Mouse (Mus musculus) CH12F3 (cell line): ENCODE data around the gene Gm9922.

Experiments used
- in situ Hi-C: fragments of 300-500 bp; cut with MboI; formaldehyde crosslinking; loops from 2 replicates; pipeline ENCODE4 v1.14.3; 2020; ENCODE audit warnings: low sequenced_read_pairs

The Gm9922 gene

DNA sequence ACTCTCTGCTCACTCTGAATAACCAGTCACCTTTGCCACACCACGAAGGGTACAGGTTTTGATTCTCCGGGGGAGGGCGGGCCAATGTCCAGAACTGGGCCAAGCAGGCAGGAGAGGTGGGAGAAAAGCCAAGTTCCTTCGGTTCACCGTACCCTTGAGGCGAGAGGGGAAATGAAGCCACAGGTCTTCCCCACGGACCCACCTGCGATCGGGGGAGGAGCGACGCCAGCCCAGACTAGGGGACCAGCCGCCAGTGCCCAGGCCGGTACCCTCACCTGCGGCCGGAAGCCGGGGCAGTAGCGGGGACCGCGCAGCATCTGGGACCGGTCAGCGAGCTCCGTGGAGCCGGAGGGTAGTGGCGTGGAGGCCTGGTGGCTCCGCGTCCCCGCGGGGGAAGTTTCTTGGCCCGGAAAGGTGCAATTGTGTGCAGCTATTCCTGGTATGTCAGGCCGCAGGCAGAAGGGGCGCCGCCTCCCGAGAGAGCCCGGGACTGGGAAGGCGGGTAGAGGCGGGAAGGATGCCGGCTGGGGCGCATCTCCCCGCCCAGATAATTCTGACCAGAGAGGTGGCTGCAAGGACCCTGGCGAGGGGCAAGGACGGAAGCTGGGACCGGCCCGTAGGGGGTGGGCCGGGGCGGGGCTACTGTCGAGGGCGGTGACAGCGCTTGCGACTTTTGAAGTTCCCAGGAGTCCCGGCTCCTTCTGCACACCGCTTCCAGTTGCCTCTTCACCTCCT lies at the start of gene Gm9922, which contains the start of gene Lmo7:
TSS of gene Gm9922 (minus strand) at position 578 of the 735 bp plus-strand sequence.
TSS of gene Lmo7 (plus strand) at position 721 of the 735 bp plus-strand sequence.
- in situ Hi-C loops = no loop called here

DNA sequence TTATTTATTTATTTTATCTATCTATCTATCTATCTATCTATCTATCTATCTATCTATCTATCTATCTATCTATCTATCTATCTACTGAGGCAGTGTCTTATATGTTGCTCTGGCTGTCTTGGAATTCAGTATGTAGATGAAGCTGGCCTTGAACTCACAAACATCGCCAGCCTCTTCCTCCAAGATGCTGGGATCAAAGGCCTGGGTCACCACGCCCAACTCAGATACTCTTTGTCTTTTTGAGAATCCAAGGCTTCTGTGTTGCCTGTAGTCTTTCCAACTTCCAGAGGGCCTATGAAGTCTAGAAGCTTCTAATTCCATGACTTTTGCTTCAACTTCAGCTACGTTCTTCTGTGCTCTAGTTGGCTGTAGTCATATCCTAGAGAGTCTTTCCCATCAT lies 48.8 kb upstream of the Gm9922 start:
- in situ Hi-C loops = no loop called here

DNA sequence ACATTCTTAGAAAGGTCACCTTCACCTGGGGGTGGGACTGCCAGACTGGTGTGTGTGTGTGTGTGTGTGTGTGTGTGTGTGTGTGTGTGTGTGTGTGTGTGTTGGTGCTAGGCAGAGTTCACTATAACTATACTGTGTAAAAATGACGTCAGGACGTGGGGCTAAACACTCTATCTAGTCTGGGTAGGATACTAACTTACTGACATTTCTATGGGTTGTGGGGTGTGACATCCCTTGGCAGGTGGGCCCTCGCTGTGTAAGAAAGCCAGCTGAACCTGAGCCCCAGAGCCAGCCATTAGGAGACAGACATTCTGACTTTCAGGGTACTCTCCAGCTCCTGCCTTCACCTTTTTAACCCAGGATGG lies 47.5 kb upstream of the Gm9922 start:
- in situ Hi-C loops = no loop called here

DNA sequence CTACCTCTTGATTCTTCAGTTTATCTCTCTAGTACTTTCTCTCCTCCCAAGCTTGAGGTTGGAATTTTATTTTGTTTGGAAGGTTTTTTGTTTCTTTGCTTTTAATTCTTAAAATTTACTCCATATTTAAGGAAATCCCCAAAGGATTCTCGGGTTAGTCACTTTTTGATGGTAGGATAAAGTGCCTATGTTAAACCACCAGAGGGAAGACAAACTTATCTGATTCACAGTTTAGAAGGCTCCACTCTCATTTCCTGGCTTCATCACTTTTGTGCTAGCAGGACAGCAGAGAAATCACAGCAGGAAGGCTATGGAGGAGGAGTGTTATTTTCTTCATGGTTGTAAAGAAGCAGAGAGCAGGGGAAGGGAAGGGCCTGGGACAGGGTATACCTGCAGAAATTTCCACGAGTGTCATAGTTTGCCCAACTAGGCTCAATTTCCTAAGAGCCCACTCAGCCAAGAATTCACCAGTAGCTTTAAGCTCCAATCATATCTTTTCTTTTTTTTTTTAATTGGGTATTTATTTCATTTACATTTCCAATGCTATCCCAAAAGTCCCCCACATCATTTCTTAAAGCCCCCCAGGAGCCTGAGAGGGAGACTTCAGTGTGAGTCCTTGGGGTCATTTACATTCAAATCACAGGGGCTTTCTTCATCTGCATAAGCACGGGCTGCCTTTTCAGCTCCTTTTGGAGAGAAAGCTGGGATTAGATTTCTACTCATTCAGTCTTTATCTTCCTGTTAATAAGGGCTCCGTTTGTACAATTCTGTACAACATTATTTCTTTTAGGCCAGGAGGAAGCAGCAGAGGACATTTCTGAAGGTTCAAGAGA lies 46.9 kb upstream of the Gm9922 start:
- in situ Hi-C loops = no loop called here

DNA sequence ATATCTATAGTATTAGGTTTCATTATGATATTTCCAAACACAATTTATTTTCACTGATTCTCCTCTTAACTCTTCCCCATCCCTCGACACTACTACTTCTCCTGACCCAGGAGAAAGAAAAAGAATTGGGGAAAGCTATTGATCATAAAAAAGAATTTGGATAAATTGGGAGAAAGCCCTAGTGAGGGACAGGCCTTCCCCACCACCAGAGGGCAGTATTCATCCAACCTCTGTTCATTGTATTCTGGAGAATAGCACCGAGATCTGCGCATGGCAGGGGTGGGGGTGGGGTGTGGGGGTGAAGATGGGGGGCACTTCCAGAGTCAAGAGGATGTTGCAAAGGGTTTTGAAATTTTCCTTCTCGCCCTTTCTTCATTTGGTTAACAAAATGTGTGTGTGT lies 45.0 kb upstream of the Gm9922 start:
- in situ Hi-C loops = no loop called here

DNA sequence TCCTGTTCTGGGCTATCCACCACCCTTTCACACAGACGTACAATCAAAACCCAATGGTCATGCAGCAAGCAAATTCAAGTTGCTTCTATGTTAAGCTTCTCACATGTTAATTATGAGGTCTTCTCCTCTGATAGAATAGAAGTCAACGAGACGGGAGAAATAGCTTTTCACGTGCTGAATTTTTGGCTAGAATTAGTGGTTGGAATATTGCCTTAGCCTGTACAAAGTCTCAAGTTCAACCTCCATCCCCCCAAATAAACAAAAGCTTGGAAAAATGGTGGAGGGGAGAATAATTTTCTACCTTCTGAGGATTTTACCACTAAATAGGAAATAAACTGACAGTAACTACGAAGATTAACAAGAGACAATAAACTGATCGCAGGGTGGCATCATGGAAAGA lies 42.1 kb upstream of the Gm9922 start:
- in situ Hi-C loops = no loop called here

DNA sequence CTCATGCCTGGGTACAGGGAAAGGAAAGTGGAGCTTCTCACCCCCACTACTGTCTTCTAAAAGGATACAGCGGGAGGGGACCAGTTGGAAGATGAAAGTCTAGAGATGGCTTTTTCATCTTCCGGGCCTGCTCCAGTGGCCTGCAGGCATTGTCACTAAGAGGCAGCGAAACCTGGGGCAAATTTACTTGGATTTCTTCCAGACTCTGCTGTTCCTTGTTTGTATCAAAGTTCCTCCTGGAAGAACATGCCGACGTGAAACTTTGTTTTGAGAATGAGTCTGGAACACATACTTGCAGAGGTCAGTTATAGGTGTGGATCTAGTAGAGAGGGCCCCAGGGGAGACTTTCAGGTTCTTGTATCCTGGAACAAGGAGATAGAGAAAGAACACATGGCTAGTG lies 41.7 kb upstream of the Gm9922 start:
- in situ Hi-C loops = no loop called here

DNA sequence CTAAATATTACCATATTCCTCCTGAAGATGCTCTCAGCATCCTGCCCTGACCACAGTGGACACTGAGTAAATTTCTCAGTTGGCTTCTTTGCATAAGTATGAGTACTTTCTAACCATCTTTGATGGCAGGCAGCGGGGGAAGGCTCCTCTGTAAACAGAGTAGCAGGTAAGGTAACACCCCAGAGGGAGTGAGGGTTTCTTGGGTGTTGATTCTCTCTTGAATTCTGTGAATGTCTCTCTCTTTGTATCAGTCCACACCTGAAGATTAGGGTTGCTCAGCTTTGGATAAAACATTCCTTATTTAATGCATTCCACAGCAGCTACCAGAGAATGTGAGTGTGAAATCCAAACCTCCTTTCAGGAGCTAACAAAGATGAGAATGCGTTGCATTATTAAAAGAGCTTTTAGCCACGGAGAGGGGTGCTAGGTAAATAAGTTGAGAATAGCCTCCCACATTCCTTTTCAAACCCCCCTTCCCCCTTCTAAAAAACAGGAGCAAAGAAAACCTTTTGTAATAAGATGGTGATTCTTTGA lies 34.2 kb upstream of the Gm9922 start:
- in situ Hi-C loops = no loop called here

DNA sequence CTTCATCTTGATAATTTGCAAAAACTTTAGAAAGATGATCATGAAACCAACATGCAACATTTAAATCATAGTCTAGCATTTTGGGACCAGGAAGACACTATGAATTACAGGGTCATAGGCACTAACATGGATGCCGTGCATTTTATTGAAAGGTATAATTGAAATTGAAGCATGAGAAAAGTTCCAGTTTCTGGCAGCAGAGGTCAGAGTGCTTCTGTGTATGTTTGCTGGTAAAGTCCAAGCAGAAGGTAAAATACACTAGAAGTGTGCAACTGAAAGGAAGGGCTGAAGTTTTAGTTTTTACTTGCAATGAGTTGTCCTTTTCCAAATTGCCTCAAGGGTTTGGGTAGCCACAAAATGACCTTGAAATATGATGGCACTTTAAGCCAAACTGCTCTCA lies 32.7 kb upstream of the Gm9922 start:
- in situ Hi-C loops = no loop called here

DNA sequence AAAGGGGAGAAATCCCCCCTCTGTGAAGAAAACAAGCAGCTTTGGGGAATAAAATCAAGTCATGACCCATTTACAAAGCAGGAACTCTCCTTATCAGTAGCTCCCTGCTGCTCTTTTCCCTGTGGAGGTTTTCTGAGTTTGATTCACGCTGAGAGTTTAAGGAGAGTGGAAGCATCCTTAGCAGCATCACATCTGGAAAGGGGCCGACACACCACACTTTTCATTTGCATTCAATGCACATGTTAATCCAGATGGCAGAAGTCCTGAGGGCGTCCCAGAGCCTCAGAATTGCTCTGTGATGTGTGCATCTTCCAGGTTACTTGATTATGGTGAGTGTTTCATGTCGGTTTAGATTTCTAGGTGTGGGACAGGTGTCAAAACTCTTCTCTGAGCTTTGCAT lies 25.8 kb upstream of the Gm9922 start:
- in situ Hi-C loops = no loop called here

DNA sequence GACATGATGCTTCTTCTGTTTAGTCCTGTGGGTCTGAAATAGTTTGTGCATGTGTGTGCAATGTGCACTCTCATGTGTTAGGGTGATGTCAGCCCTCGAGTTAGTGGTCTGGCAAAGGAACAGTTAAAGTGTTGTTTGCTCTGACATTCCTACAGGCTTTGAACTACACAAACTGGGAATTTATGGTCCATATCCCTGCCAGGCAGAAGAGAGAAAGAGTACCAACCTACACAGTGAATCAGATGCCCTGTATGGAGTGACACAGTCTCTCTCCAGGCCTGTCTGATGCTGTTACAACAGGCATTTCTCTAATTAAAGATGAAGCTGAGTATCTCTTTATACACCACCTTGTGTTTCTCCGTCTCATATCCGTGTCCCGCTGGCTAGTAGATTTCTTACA lies 21.3 kb upstream of the Gm9922 start:
- in situ Hi-C loops = no loop called here

DNA sequence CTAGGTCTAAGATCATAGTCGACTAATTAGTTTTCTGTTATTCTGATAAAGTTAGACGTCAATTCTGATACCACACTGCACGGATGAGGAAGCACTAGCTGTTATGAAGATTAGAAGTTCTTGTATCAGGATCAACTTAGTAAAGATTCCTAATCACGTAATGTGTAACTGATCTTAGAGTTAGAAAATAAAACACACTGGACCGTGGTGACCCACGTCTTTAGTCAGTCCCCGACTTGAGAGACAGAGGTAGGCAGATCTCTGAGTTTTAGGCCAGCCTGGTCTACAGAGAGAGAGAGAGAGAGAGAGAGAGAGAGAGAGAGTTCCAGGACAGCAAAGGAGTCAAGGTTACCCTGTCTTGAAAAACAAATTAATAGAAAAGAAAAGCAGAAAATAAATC lies 18.8 kb upstream of the Gm9922 start:
- in situ Hi-C loops = no loop called here

DNA sequence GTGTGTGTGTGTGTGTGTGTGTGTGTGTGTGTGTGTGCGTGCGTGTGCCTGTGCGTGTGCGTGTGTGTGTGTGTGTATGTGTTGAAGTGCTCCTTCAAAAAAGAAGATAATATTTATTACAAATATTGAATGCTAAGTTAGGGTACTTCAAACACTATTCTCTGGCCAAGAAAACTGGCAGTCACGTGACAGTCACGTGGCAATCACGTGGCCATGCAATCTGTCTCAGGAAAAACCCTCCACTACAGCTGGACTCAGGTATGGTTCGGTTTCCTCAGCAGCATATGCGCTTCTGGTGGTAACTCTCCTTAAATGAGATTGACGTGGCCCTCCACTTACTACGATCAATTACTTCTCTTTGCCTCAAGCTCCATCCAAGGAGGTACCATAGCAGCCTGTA lies 18.2 kb upstream of the Gm9922 start:
- in situ Hi-C loops = no loop called here

DNA sequence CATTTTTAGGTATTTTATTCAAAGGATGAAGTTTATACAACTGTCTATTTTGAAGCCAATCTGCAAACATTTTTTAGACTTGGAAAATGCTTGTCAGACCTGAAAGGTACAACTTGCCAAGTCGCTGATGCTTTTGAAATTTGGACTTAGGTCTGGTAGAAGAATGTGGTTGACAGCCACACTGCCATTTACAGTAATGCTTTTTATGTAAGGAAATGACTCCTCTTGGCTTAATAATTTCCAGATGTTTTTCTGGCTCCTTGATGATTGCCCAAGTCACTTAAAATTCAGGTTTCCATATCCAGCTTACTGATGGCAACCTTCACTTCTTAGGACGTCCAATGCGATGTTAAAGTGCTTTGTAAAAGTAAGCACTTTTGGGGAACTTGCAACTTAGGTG lies 17.0 kb upstream of the Gm9922 start:
- in situ Hi-C loops = no loop called here

DNA sequence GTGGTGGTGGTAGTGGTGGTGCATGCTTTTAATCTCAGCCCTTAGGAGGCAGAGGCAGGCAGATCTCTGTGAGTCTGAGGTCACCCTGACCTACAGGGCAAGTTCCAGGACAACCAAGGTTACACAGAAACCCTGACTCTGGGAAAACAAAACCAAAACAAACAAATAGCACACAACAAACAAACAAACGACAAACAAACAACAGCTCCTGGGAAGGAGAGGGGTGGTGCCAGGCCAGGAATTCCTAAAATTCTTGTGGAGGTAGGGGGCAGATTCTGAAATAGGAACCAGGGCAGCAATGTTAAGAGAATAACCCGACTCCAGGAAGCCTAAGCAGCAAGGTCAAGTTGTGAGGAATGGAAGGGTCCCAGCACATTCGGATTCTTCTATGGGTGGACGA lies 7.9 kb upstream of the Gm9922 start:
- in situ Hi-C loops = no loop called here

DNA sequence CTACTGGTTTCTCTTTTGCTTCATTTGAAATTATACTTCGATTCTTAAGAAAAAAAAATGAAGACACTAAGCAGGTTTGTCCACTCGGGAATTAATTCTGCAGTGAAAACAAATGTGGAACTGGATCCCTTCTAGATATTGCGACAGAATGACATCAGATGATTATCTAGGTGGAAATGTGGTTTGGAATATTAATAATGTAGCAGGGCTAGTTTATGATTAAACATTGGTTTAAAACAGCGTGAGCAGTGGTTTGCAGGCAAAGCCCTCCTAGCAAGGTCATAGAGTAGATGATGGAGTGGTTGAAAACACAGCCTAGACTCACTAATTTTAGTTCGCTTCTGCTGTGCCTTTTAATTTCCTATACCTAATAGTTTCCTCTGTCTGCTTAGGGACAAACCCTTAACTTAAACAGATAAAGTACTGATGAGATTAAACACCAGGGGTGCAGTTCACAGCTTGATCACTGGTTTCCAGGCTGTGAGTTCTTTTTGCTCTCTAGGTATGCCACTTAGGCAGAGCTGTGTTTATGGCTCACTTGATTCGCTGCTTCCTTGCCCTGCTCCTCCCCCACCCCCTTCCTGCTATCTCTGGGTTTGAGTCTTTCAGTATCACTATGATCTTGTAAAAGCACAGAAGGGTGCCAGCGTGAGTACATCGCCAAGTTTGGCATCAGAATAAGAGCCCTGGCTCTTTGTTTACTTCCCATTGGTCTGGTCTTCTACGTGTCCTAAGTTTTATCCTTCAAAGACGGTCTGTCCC lies 4.1 kb upstream of the Gm9922 start:
- in situ Hi-C loops = no loop called here

DNA sequence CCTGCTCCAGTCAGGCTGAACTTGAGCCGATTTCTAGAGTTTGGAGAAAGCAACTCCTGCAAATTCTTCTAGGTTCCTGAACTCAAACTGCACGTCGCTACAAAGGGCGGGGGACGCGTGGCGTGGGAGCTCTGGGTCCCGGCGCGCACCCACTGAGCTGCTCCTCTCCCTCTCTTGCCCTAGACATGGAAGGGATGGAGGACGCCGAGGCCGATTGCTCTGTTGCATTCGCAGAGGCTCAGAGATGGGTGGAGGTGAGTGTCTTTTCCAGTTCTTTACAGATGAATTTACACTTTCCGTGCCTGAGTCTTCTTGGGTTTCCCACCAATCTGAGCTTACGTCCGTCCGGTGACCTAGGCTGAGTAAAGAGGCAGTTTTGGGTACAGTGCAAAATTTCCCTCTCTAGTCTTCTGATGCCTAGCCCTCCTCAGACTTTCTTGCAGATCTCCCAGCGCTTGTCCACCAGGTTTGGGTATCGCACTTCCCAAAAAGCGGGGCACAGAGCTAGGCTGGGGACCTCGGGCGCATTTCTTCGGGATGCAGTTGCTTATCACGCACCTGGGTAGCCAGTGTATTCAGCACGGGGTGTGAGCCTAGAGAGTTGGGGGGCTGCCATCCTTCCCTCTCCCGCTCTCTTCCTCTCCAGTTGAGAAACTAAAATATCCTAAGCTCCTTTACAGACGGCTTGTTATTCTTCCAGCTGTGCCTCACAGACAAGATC lies 518 bp upstream of the Gm9922 start:
- in situ Hi-C loops = no loop called here

DNA sequence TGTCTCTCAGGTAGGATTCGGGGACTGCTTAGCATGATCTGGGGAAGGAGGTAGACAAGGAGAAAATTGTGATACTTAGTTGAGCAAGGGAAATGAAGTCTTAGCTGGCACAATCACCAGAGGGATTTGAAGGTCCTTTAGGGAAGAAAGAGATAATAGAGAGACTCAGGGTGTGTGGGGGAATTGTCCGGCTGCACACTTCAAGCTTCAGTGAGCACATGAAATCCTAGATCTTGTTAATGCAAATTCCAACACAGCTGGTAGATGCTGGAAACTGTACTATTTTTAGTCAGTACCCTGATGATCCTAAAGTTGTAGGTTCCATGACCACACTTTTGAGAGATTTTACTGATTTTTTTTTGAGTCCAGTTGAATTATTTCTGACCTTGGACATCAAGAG lies 15.2 kb downstream of the Gm9922 start:
- in situ Hi-C loops = no loop called here

DNA sequence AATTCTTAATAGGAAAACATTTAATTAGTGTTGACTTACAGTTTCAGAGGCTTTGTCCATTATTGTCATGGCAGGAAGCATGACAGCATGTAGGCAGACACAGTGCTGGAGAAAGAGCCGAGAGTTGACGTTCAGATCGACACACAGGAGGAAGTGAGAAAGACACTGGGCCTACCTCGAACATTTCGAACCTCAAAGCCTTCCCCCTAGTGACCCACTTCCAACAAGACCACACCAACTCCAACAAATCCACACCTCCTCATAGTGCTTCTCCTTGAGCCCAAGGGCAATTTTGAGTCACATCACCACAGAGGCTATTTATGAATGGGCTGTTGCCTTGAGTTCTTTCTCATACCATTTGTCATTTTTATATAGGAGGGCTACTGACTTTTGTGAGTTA lies 22.5 kb downstream of the Gm9922 start:
- in situ Hi-C loops = no loop called here

DNA sequence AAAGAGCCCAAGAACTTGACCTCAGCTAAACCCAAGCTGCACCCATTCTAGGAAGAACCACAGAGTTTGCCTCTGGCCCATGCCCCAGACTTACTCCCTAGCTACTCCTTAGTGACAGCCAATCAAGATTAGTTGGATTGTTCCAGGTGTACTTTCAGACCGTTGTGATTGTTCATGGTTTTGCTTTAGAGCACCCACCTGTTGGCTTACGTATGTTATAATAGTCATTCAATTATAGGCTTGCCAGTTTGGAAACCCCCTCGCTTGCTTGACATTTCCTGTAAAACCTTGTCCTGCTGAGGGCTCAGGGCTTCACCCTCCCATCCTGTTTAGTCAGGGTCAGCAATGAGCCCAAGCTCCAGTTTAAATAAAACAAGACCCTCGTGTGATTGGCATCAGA lies 25.1 kb downstream of the Gm9922 start:
- in situ Hi-C loops = no loop called here

DNA sequence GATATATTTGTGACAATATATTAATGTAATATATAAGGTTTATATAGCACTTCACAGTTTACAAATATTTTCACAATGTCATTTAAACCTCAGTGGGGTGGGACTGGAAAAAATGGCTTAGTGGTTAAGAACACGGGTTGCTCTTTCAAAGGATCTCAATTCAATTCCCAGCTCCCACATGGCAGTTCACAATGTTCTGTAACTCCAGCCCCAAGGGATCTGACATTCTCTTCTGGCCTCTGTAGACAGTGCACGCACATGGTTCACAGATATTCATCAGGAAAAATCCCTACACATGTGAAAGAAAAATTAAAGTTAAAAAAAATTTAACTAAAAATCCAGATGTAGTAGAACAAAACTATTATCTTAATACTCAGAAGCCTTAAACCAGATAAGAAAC lies 41.2 kb downstream of the Gm9922 start:
- in situ Hi-C loops = no loop called here
